Mouse (Mus musculus): ENCODE measurements around the gene Fam155a. TPM values are rescaled to one million over a fixed set of nuclear protein-coding genes. Genes with fewer than 3 reads are reported as not detected.
A peak's percentile ranks its signal among the peaks of the same experiment; 100 is the strongest.

The Fam155a gene
- polyA plus RNA-seq, 1 experiment from 2014 or later, result 1.3 TPM

- Histone ChIP-seq H3K27me3 (replicated peaks; ENCODE audit: control insufficient read depth, insufficient read depth, low read length) (no peaks in the 10 kb centered on the region), H3K4me3 (ENCODE audit: low read length) (no peak overlapping the region), H3K9ac (ENCODE audit: low read depth, low read length) (no peak overlapping the region), H3K27ac (ENCODE audit: low read length) (no peak overlapping the region), H3K9me3 (ENCODE audit: control insufficient read depth, low read length) (no peaks in the 10 kb centered on the region), H3K36me3 (ENCODE audit: control insufficient read depth, insufficient read depth, low read length) (no peaks in the 10 kb centered on the region), H3K4me1 (ENCODE audit: control insufficient read depth, insufficient read depth, low read length) (peaks cover 5% of the 10 kb centered on the region; the same call in 1 of the 2 replicates), H3K4me2 (ENCODE audit: low read depth, low read length) (no peak overlapping the region)
- 16% methylated on average over 9 of the region's 9 CpGs for WGBS
- ATAC-seq, result no peak
These were observed 595.9 kb downstream of the Fam155a start for GRCm38 (mm10) chr8:9174865-9175565.

GRCm38 (mm10) chr8:9171848-9172247 lies 599.1 kb downstream of the Fam155a start:
- Histone ChIP-seq H3K4me2 (ENCODE audit: low read depth, low read length) (no peak overlapping the region), H3K27ac (ENCODE audit: low read length) (no peak overlapping the region), H3K27me3 (replicated peaks; ENCODE audit: control insufficient read depth, insufficient read depth, low read length) (no peaks in the 10 kb centered on the region), H3K9me3 (ENCODE audit: control insufficient read depth, low read length) (no peaks in the 10 kb centered on the region), H3K4me3 (ENCODE audit: low read length) (no peak overlapping the region), H3K9ac (ENCODE audit: low read depth, low read length) (no peak overlapping the region), H3K4me1 (ENCODE audit: control insufficient read depth, insufficient read depth, low read length) (peaks cover 9% of the 10 kb centered on the region), H3K36me3 (ENCODE audit: control insufficient read depth, insufficient read depth, low read length) (no peaks in the 10 kb centered on the region)
- peak; percentile 60; the same call in 1 of the 2 replicates for ATAC-seq
- WGBS, result 39% methylated on average over 5 of the region's 5 CpGs

- 37% methylated on average over 10 of the region's 10 CpGs for WGBS
- peaks cover 4% of the 10 kb centered on the region for H3K4me1 ChIP-seq (ENCODE audit: control insufficient read depth, insufficient read depth, low read length)
- ATAC-seq, result peak; percentile 46; the same call in 1 of the 2 replicates
- H3K4me3 ChIP-seq (ENCODE audit: low read length), result no peak overlapping the region
- no peaks in the 10 kb centered on the region for H3K36me3 ChIP-seq (ENCODE audit: control insufficient read depth, insufficient read depth, low read length)
- H3K9ac ChIP-seq (ENCODE audit: low read depth, low read length), result no peak overlapping the region
- H3K4me2 ChIP-seq (ENCODE audit: low read depth, low read length), result no peak overlapping the region
- no peaks in the 10 kb centered on the region for H3K27me3 ChIP-seq (replicated peaks; ENCODE audit: control insufficient read depth, insufficient read depth, low read length)
- no peaks in the 10 kb centered on the region for H3K9me3 ChIP-seq (ENCODE audit: control insufficient read depth, low read length)
- H3K27ac ChIP-seq (ENCODE audit: low read length), result no peak overlapping the region
These were observed 603.0 kb downstream of the Fam155a start for GRCm38 (mm10) chr8:9167995-9168394.

- Histone ChIP-seq H3K27ac (ENCODE audit: low read length) (no peak overlapping the region), H3K4me3 (ENCODE audit: low read length) (no peak overlapping the region), H3K4me1 (ENCODE audit: control insufficient read depth, insufficient read depth, low read length) (no peaks in the 10 kb centered on the region; the same call in 1 of the 2 replicates), H3K36me3 (ENCODE audit: control insufficient read depth, insufficient read depth, low read length) (no peaks in the 10 kb centered on the region), H3K27me3 (replicated peaks; ENCODE audit: control insufficient read depth, insufficient read depth, low read length) (no peaks in the 10 kb centered on the region), H3K9ac (ENCODE audit: low read depth, low read length) (no peak overlapping the region), H3K9me3 (ENCODE audit: control insufficient read depth, low read length) (no peaks in the 10 kb centered on the region), H3K4me2 (ENCODE audit: low read depth, low read length) (no peak overlapping the region)
- 55% methylated on average over 4 of the region's 4 CpGs for WGBS
- ATAC-seq, result no peak
These were observed 609.4 kb downstream of the Fam155a start for GRCm38 (mm10) chr8:9161606-9162005.

GRCm38 (mm10) chr8:9159322-9159721 lies 611.6 kb downstream of the Fam155a start:
- Histone ChIP-seq H3K36me3 (ENCODE audit: control insufficient read depth, insufficient read depth, low read length) (no peaks in the 10 kb centered on the region), H3K9ac (ENCODE audit: low read depth, low read length) (no peak overlapping the region), H3K9me3 (ENCODE audit: control insufficient read depth, low read length) (no peaks in the 10 kb centered on the region), H3K27me3 (replicated peaks; ENCODE audit: control insufficient read depth, insufficient read depth, low read length) (no peaks in the 10 kb centered on the region), H3K27ac (ENCODE audit: low read length) (no peak overlapping the region), H3K4me2 (ENCODE audit: low read depth, low read length) (no peak overlapping the region), H3K4me1 (ENCODE audit: control insufficient read depth, insufficient read depth, low read length) (no peaks in the 10 kb centered on the region; the same call in 1 of the 2 replicates), H3K4me3 (ENCODE audit: low read length) (no peak overlapping the region)
- WGBS, result 83% methylated on average over 7 of the region's 7 CpGs
- no peak for ATAC-seq

GRCm38 (mm10) chr8:9158652-9159051 lies 612.3 kb downstream of the Fam155a start:
- Histone ChIP-seq H3K9me3 (ENCODE audit: control insufficient read depth, low read length) (no peaks in the 10 kb centered on the region), H3K36me3 (ENCODE audit: control insufficient read depth, insufficient read depth, low read length) (no peaks in the 10 kb centered on the region), H3K27ac (ENCODE audit: low read length) (no peak overlapping the region), H3K4me2 (ENCODE audit: low read depth, low read length) (no peak overlapping the region), H3K9ac (ENCODE audit: low read depth, low read length) (no peak overlapping the region), H3K27me3 (replicated peaks; ENCODE audit: control insufficient read depth, insufficient read depth, low read length) (no peaks in the 10 kb centered on the region), H3K4me3 (ENCODE audit: low read length) (no peak overlapping the region), H3K4me1 (ENCODE audit: control insufficient read depth, insufficient read depth, low read length) (no peaks in the 10 kb centered on the region; the same call in 1 of the 2 replicates)
- no peak for ATAC-seq
- WGBS, result 74% methylated on average over 13 of the region's 13 CpGs

- Histone ChIP-seq H3K4me3 (ENCODE audit: low read length) (no peak overlapping the region), H3K9me3 (ENCODE audit: control insufficient read depth, low read length) (no peaks in the 10 kb centered on the region), H3K36me3 (ENCODE audit: control insufficient read depth, insufficient read depth, low read length) (no peaks in the 10 kb centered on the region), H3K4me2 (ENCODE audit: low read depth, low read length) (0 out of 2 replicates have a peak overlapping the region, but pooled peaks have one; percentile 1), H3K27me3 (replicated peaks; ENCODE audit: control insufficient read depth, insufficient read depth, low read length) (no peaks in the 10 kb centered on the region), H3K9ac (ENCODE audit: low read depth, low read length) (0 out of 2 replicates have a peak overlapping the region, but pooled peaks have one; percentile 2), H3K4me1 (ENCODE audit: control insufficient read depth, insufficient read depth, low read length) (no peaks in the 10 kb centered on the region; the same call in 1 of the 2 replicates), H3K27ac (ENCODE audit: low read length) (no peak overlapping the region)
- 32% methylated on average over 23 of the region's 23 CpGs for WGBS
- 0 out of 2 replicates have a peak, but pooled peaks have one; percentile 23 for ATAC-seq
These were observed 613.7 kb downstream of the Fam155a start for GRCm38 (mm10) chr8:9157141-9157781.

Small RNA genes lying within 50 kb of the gene (microRNA-seq; reads per million reads assigned to microRNA genes)
- not detected for gene Gm47312

Other genes with a start within 250 kb of the Fam155a start
- gene Gm10217, start 93.1 kb upstream of the Fam155a start, polyA plus RNA-seq (2015; fragmentation: Nextera tagmentation; extraction: Ambion mirVana), result not detected in 2 replicates
- 3.7 TPM in 2 replicates for gene Lig4, start 206.5 kb upstream of the Fam155a start, polyA plus RNA-seq (2015; fragmentation: Nextera tagmentation; extraction: Ambion mirVana)
- gene Abhd13, start 206.5 kb upstream of the Fam155a start, polyA plus RNA-seq (2015; fragmentation: Nextera tagmentation; extraction: Ambion mirVana), result 12.8 and 14.4 TPM in 2 replicates
- gene Tnfsf13b, start 235.3 kb upstream of the Fam155a start, polyA plus RNA-seq (2015; fragmentation: Nextera tagmentation; extraction: Ambion mirVana), result 0.44 and 0.45 TPM in 2 replicates

All from intestine, embryonic 16.5 days (tissue).